Mouse (Mus musculus) layer of hippocampus, adult 8-10 months (tissue): ENCODE results near the gene Slc15a4. TPM values are rescaled to one million over a fixed set of nuclear protein-coding genes. Genes with fewer than 3 reads are reported as not detected.

ENCODE experiments used
- DNase-seq, 2 experiments: peaks; one replicate each; pipeline ENCODE4 v3.0.0; 2022; ENCODE audit warnings: low spot score in 2 of 2
- total RNA-seq, 4 experiments: library from RNA; stranded (reverse); gene quantifications; 2 replicates each; pipeline ENCODE4 v1.2.4; 2022

Slc15a4 gene
- total RNA-seq, 4 experiments from 2014 or later, result 26.1 to 38.4 (median 32.1) TPM

DNA sequence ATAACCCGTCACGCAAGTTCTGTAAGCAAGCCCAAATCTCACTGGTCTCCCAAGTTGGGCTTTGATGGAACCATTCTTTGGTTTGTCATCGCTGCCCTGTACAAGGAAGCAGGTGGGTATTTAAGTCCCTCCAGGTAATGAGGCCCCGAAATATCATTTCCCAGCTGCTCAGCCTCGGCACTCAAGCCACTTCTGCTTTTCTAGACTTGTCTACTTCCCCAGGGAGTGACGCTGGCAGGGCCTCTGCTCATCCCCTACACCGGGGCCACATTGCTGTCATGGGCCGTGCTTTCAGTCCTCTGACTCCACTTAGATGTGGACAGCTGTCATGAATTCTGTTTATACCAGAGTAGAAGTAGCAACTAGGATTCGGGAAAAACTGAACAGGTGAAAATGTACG, 11.6 kb downstream of the Slc15a4 start:
- DNase-seq, result no peak

DNA sequence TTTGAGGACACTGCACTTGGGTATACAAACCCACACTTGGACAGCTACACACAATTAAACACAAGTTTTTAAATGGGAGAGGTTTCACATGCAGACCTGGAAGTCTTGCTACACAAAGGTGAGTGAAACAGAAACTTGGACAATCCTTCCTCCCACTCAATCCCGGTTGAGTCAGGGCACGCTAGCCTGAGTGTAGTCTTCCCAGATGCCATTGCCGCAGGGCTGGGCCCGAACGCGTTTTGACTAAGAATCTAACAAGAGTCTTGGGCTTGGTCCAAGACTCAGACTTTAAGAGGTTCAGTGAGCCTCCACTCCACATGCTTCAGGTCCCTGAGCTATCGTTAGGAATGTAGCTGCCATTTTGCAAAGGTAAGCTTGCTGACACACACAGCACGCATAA, 12.3 kb downstream of the Slc15a4 start:
- DNase-seq, result no peak

DNA sequence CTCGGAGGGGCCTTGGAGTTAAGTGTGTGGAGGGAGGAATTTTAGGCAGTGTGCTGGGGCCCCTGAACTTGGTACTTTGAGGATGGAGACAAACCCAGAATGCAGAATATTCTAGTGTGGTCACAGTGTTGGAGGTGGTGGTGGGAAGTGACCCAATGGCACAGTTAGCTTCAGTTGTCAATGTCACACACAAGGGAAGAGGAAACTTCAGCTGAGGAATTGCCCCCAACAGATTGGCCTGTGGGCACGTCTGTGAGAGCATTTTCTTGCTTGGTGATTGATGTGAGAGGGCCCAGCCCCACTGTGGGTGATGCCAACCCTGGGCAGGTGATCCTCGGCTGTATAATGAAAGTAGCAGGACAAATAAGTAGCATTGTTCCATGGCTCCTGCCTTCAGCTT, 13.9 kb downstream of the Slc15a4 start:
- DNase-seq, result no peak

DNA sequence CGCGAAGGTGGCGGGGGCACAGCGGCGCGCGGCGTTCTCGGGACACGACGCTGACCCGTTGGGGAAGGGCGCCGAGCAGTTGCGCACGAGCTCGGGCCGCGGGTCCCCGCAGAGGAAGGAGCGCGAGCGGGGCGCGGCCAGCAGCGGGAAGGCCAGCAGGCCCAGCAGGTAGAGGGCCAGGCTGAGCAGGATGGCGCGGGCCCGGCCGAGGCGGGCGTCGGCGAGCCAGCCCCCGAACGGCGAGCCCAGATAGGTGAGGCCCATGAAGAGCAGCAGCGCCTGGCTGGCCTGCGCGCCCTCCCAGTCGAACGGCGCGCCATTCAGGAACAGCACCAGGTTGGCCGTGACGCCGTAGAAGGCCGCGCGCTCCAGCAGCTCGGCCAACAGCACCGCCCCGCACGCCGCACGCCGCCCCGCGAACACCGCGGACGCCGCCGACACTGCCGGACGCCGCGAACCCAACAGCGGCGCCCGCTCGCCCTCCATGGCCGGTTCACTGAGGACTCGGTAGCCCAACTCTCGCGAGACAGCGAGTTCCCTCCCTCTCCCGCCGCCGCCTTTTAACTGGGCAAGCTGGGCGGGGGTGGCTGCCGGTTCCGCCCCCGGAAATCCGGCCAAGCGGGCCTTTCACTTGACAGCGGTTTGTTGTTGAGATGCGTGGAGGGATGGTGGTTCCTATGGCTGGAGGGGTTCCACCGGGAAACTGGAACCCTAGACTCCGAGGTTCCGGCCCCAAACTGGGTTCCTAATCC, 15.6 kb downstream of the Slc15a4 start:
- DNase-seq, result peak; percentile 97 to 99

DNA sequence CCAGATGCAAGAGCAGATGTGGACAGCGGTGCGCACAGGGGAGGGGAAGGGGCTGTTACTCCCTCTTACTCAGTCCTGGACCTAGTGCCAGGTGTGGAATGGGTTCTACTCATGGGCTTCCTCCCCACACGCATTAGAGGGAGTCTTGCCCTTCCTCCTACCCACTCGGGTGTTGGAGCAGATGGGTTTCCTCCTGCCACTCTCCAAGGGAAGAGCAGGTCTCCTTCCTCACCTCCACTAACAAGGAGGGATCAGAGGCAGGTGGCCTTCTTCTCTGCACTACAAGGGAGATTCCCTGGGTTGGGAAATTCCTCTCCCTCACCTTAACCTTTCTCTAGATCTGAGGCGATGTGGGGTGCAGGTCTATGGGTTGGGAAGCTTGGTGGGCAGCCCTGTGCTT, 16.5 kb downstream of the Slc15a4 start:
- no peak for DNase-seq

DNA sequence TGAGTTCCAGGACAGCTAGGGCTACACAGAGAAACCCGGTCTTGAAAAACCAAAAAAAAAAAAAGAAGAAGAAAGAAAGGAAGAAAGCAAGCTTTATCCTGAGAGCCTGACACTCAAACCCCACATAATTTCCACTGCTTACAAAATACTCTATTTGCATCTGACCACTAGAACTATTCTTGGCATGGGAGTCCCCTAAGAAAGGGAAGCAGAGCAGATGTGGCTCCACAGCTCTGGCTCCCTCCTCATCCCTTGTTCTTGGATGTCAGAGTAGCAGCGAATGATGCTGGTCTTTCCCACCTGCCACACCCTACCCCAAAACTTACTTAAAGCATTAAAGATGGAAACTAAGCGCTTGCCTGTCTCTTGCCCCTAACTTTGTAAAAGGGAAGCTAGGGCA, 17.2 kb downstream of the Slc15a4 start:
- DNase-seq, result no peak

DNA sequence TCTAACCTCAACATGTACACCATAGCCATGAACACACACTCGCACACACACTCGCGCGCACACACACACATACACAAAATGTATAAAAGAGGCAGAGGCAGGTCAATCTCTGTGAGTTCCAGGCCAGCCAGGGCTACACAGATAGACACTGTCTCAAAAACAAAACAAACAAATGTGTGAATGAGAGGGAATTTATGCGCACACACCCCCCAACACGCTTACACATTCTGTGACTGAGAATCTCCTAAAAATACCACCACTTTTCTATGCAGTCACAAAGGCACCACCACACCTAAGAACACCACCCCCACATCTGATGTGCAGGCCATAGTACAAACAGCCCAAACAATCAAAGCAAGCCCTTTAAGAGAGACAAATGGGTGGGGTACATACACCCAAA, 20.3 kb downstream of the Slc15a4 start:
- no peak for DNase-seq

DNA sequence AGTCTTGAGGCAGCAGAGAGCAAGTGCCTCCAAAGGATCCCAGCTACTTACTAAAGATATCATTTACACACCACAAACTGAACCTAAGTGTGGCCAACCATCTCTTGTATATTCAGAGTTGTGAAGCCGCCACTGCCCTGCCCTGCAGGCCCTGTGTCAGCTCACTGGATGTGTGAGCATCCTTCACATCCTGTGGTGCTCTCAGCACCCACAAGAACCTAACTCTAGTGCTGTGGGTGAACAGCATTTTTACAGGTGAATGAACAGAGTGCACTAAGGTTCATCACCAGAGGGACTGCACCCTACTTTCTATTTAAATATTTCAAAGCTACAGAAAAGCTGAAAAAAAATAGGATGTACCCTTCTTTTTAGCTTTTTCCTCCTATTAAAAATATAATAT, 20.8 kb downstream of the Slc15a4 start:
- DNase-seq, result no peak

DNA sequence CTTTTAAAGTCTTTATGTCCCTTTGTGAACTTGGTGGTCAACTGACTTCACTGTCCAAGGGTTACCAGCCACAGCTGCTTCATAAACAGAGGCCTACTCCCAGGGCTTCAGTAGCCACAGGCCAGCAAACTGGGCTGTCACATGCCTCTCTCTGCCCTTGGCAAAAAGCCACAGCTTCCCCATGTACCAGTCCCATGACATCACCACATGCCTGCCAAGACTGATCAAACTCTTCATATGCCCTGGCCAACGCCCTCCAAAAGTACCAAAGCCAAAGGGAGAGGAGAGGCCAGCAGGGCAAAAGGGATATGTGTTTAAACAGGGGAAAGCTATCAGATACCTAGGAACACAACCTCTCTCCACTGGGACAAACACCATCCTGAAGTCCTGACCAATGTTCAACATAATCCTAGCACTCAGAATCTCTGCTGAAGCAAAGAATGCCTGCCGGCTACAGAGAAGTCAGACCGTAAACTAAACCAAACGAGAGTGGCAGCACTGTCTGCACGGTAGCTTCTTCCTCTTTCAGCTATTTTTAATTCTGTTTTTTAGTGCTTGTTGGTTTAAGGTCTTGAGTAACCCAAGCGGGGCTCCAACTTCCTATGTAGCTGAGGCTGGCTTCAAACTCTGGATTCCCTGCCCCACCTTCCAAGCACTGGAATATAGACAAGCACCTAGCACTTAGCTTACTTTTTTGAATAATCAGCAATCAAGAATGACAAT, 21.7 kb downstream of the Slc15a4 start:
- DNase-seq, result peak; percentile 60 to 81

DNA sequence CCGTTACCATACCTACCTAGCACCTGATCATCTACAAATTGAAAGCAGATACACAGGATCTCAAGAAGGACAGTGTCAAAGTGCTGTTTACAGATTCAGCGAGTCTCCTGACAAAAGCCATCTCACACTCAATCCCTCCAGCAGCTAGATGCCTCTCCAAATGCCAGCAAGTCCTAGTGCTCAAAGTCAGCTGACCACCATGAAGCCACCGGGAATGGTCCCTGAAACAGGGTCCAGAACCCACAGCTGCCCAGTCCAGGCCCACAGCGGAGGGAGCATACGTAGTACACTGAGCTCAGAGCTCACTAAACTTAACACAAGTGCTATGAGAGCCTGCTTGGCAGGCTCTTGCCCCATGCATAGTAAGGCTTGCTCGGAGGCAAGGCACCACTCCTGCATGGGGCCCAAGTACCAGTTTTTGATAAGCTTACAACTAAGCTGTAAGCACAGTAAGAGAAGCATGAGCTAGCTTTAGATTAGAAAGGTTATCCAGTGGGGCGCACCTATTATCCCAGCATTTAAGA, 23.4 kb downstream of the Slc15a4 start:
- DNase-seq, result no peak

DNA sequence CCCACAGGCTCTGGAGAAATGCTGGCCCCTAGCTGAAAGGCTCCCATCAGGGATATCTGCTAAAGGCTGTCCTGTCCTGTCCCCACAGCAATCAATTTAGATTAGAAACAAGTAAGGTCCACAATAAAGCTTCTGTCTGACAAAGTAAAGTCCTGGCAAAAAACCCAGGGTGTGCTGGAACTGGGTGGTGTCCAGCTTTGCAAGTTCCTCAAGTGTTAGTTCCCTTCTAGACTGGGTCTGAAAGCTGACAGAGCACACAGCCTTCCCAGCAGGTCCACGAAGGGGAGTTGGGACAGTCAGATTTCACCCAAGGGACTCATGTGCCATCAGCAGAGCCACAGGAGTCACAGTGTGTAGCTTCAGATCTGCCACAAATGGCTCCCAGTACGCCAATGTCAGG, 25.2 kb downstream of the Slc15a4 start:
- no peak for DNase-seq

DNA sequence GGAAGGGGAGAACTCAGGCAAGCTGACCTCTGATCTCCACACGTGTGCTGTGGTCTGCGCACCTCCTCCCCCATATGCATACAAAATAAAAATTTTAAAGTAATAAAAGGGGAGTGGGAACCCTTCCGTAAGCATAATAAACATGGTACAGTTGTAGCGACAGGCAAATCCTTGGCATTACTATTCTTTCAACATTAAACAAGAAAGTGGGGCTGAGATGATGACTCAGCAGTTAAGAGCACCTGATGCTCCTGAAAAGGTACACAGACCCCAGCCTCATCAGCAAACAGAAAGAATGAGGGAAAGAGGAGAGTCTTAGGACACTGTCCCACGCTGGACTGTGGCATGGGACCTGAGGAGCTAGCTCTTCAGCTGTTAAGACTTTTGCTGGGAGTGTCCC, 29.7 kb downstream of the Slc15a4 start:
- DNase-seq, result no peak

DNA sequence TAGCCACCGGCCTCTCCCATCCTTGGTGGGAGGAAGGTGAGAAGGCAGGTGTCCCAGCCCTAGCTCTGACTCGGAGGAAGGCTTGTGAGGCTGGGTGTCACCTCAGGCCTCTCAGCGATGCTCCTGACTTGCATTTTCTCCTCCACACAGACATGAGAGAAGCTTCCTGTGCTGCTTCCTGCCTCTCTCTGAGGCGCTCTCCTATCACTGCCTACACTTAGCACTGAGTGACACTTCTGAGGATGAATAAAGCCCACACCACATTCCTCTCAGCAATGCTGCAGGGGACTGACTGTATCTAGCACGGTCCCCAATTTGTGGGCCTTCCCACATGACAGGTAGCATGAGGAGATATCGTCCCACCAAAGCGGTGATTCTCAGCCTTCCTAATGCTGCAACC, 35.8 kb downstream of the Slc15a4 start:
- DNase-seq, result no peak

DNA sequence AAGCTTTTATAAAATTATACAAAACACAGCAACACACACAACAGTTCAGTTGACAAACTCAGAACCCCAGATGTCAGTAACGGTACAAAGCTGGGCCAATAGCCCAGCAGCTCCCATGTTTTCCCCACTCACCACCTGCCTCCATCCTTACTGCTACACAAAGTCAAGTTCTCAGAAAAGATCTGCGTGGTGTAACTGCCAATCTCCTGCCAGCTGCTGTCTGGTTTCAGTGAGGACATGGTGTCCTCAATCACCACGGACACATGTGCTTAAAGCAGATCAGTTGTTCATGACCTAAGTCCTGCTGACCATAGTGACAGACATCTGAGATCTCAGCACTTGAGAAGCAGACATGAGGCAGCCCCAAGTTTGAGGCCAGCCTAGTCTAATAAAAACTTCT, 37.0 kb downstream of the Slc15a4 start:
- DNase-seq, result peak; percentile 39 to 53

DNA sequence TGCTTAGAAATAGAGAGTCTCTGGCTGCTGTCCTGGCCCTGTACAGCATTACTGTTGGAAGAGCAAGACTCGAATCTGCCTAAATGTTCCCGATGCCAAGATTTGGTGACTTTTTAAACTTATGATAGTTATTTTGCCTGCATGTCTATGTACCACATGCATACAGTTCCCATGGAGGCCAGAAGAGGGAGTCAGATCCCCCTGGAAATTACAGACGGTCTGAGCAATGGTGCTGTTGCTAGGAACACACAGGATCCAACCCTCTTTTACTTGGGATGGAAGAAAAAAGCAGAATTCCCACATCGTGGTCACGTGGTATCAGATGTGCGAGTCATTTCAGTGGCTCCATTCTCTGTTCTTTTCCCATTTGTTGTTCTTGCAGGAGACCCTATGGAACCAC, 39.8 kb downstream of the Slc15a4 start:
- DNase-seq, result peak in 1 of 2 experiments; percentile 60

DNA sequence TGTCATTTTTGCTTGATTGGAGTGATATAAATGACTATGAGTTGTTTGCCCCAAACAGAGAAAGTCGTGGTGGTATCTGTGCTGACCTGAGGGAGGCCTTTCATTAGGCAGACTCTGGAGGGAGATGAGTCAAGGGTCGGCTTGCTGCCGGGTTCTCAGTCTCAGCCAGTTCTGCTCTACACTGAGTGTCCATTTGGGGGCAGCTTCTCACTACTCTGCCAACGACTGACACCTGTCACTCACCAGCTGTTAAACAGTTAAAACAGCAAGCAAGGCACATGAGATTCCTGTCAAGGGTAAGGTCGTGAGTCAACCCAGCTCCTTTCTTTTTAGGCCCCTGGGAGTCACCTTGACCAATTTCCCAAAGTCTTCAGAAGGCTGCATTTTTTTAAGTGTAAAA, 40.3 kb downstream of the Slc15a4 start:
- no peak for DNase-seq

DNA sequence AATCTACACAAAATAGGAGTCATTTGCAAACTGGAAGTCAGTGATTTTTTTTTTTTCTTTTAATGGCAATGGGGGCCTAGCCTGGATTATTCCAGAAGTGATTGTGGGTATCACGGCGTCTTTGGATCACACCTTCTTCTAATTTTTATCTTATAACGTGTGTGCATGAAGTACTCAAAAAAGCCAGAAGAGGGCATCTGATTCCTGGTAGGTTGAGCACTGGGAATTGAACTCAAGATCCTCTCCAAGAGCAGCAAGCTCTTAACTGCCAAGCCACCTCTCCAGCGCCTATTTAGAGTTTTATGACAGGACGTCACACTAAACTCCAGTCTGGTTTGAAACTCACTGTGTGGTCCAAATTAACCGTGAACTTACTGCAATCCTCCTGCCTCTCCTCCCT, 44.8 kb downstream of the Slc15a4 start:
- no peak for DNase-seq

DNA sequence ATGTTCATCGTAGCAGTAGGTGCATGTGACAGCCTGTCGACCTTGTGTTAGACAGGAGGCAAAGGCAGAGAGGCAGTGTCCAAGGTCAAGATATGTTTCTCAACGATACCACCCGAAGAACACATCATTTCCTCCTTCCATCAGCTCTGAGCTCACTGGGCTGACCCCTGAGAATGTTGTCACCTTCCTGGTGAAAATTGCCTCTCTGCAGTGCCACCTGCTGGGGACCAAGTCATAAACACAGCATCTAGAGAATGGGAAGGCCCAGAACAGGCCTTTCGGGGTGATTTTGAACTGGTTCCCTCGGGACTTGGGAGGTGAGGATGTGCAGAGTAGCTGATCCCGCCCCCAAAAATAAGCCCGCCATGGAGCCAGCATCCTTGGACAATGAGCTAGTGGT, 49.0 kb downstream of the Slc15a4 start:
- no peak for DNase-seq

DNA sequence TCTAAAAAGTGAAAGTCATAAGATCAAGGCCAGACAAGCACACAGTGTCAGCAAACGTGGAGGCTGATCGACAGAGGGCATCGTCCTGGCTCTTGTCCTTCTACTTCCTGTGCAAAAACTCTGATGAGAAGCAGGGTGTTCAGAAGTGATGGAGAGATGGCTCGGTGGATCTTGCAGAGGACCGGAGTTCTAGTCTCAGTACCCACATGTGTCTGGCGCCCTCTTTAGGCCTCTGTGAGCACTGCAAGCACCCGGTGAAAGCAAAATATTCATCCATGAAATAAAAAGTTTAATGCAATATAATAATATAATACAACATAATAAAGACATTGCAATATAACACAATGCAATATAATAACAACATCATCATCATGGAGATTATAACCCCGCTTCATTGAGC, 55.3 kb downstream of the Slc15a4 start:
- DNase-seq, result no peak

DNA sequence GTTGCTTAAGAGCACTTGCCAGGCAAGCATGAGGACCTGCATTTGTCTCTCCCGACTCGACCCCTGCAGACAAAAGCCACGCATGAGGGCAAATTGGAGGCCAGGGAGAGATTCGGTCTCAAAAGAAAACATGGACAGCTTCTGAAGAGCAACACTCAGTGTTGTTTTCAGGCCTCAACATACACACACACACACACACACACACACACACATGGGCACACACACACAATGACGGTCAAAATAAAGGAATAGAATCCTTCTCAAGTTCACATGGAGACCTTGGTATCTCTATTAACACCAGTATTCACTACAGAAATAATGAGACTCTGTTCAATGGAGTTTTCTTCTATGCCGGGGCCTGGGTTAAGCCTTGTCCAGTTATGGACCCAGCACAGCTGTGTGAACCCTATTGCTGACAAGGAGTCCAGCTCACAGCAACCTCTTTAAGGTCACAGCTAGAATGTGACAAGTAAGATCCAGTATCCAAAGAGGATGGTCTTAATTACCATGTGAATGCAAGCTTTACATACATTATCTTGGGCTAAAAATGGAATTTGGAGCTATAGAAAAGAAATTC, 65.4 kb downstream of the Slc15a4 start:
- no peak for DNase-seq

DNA sequence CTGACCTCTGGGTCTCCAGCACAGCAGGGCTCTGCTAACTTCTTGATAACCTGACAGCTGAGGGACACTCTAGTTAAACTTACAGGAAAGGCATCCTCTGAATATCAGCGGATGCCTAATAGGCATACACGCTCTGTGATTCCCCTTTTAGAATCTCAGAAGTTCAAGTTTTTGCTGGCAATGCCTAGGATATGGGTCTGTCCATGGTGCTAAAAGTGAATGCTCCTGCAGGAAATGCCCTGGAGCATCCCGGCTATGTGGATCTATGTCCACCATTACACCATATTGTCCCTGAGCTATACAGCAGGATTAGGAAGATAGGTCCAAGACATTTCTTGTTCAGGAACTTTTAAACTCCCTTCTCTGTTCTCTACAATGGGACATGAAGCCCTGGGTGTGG, 71.6 kb downstream of the Slc15a4 start:
- no peak for DNase-seq

DNA sequence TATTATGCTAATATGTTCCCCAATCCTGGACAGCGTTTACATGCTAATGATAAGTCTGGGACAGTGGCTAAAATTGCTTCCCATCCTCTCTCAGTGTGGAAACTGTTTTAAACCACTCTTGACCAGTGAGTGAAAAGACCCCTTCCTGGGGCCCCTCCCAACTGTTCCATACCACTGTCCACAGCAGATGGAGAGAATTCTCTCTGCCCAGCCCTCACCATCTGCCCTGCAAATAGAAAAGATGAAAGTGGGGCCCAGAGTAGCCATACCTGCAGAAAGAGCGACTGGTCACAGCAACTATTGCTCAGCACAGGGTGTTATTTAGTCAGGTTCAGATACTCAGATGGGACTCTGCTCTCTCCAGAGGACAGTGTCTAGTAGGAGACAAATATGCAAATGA, 84.6 kb downstream of the Slc15a4 start:
- no peak for DNase-seq

DNA sequence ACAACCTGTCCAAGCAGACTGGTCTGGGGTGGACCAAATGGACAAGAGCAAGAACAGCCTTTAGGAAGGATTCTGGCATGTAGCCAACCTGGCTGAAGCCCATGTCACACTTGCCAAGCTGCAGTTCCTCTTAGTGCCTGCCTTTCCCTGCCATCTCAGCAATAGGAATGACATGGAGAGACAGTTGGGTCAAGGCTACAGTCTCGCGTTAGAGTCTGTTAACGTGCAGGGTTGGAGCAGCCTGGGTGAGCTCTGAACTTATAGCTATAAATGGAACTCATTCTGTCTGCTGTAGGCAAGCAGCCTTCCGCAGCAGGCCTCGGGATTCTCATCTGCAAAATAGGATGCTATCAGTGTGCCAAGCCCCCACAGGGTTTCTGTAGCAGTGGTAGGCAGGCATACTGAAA, 86.1 kb downstream of the Slc15a4 start:
- no peak for DNase-seq
